Mouse (Mus musculus) embryonic stem cell, embryonic (primary cell): ENCODE measurements at regions not wholly inside any gene's neighbourhood (a gene's known extent, or its start where the extent isn't known, plus 50 kb on each side); places are given as distances from the start of the nearest gene placed in this dataset.

Experiments
- CTCF ChIA-PET, 4 experiments: fragments of 300-600 bp in 2 of 4; fragments of 350-600 bp in 2 of 4; sonication (Branson Sonifier 250); formaldehyde crosslinking; loops; one replicate each; lab custom pipeline; 2022; ENCODE audit warnings: inconsistent platforms in 2 of 4; lab: Charles Lee
- POLR2A ChIA-PET, 4 experiments: fragments of 300-600 bp in 2 of 4; fragments of 350-600 bp in 2 of 4; sonication (Branson Sonifier 250); formaldehyde crosslinking; loops; one replicate each; lab custom pipeline; 2022; ENCODE audit warnings: antibody characterized with exemption in 4 of 4, inconsistent platforms in 1 of 4; lab: Charles Lee

GRCm38 (mm10) chr3:124849915-124850314 lies 269.0 kb upstream of the 1700003H04Rik start:
- CTCF ChIA-PET = no interaction called here

GRCm38 (mm10) chr3:124820586-124820985 lies 239.7 kb upstream of the 1700003H04Rik start:
- CTCF ChIA-PET = no interaction called here
- POLR2A ChIA-PET = no interaction called here

More at GRCm38 (mm10) chr3:124849915-124850314, 269.0 kb upstream of the 1700003H04Rik start:
- POLR2A ChIA-PET = no interaction called here

- ChIA-PET CTCF (no interaction called here), POLR2A (interaction anchor here in 1 of 4 experiments (1.0 kb wide), 1 partner anchor 11 kb away, joined by 3 read pairs; no protein-coding TSS in a partner anchor)
These were observed 226.0 kb upstream of the 1700003H04Rik start for GRCm38 (mm10) chr3:124806891-124807290.

GRCm38 (mm10) chr3:124789220-124790017 lies 208.5 kb upstream of the 1700003H04Rik start:
- CTCF ChIA-PET = no interaction called here
- POLR2A ChIA-PET = no interaction called here

- ChIA-PET POLR2A (no interaction called here), CTCF (no interaction called here)
These were observed 207.3 kb upstream of the 1700003H04Rik start for GRCm38 (mm10) chr3:124788181-124788580.

- POLR2A ChIA-PET = no interaction called here
- CTCF ChIA-PET = no interaction called here
These were observed 189.4 kb upstream of the 1700003H04Rik start for GRCm38 (mm10) chr3:124770326-124770725.

GRCm38 (mm10) chr3:124769252-124769651 lies 188.4 kb upstream of the 1700003H04Rik start:
- CTCF ChIA-PET = no interaction called here
- POLR2A ChIA-PET = no interaction called here

- CTCF ChIA-PET = no interaction called here
These were observed 175.0 kb upstream of the 1700003H04Rik start for GRCm38 (mm10) chr3:124755693-124756435.

GRCm38 (mm10) chr3:124752571-124753118 lies 171.7 kb upstream of the 1700003H04Rik start:
- CTCF ChIA-PET = no interaction called here
- POLR2A ChIA-PET = no interaction called here

More at GRCm38 (mm10) chr3:124755693-124756435, 175.0 kb upstream of the 1700003H04Rik start:
- POLR2A ChIA-PET = no interaction called here

GRCm38 (mm10) chr3:124749314-124749713 lies 168.4 kb upstream of the 1700003H04Rik start:
- POLR2A ChIA-PET = no interaction called here

GRCm38 (mm10) chr3:124728281-124728680 lies 147.4 kb upstream of the 1700003H04Rik start:
- POLR2A ChIA-PET = no interaction called here
- CTCF ChIA-PET = no interaction called here

More at GRCm38 (mm10) chr3:124749314-124749713, 168.4 kb upstream of the 1700003H04Rik start:
- CTCF ChIA-PET = no interaction called here

- POLR2A ChIA-PET = no interaction called here
- CTCF ChIA-PET = no interaction called here
These were observed 131.3 kb upstream of the 1700003H04Rik start for GRCm38 (mm10) chr3:124712166-124712565.

GRCm38 (mm10) chr3:124673551-124673950 lies 92.7 kb upstream of the 1700003H04Rik start:
- POLR2A ChIA-PET = no interaction called here
- CTCF ChIA-PET = no interaction called here

GRCm38 (mm10) chr3:124658153-124658552 lies 77.3 kb upstream of the 1700003H04Rik start:
- ChIA-PET CTCF (interaction anchor here in 1 of 4 experiments (0.7 kb wide), 1 partner anchor 878 kb away, joined by 6 read pairs; no protein-coding TSS in a partner anchor), POLR2A (no interaction called here)

GRCm38 (mm10) chr3:124633372-124633771 lies 52.5 kb upstream of the 1700003H04Rik start:
- CTCF ChIA-PET = no interaction called here
- POLR2A ChIA-PET = no interaction called here
